Mouse (Mus musculus) midbrain, embryonic 12.5 days (tissue): ENCODE results near the gene Zfp605. TPM values are rescaled to one million over a fixed set of nuclear protein-coding genes. Genes with fewer than 3 reads are reported as not detected.

ENCODE experiments used
- ATAC-seq: fragments of 200-750 bp; cut with Nextera tagmentation; 2 replicates; pipeline ENCODE4 v1.8.0; 2017; ENCODE audit warnings: low read depth, moderate TSS enrichment, moderate library complexity; ENCODE audit not compliant: low FRiP score
- H3K27ac ChIP-seq: fragments of 300-500 bp; sonication (generic); replicated peaks from 2 replicates; pipeline ENCODE4 v1.5.1; 2016; ENCODE audit warnings: mild to moderate bottlenecking
- H3K27me3 ChIP-seq: fragments of 300-500 bp; sonication (generic); 2 replicates; pipeline ENCODE4 v1.6.1; 2016; ENCODE audit warnings: mild to moderate bottlenecking
- H3K36me3 ChIP-seq: fragments of 300-500 bp; sonication (generic); 2 replicates; pipeline ENCODE4 v1.6.1; 2016
- H3K4me1 ChIP-seq: fragments of 300-500 bp; sonication (generic); 2 replicates; pipeline ENCODE4 v1.6.1; 2016
- H3K4me2 ChIP-seq: fragments of 300-500 bp; sonication (generic); replicated peaks from 2 replicates; pipeline ENCODE4 v1.6.1; 2016; ENCODE audit warnings: mild to moderate bottlenecking, moderate library complexity
- H3K4me3 ChIP-seq: fragments of 300-500 bp; sonication (generic); 2 replicates; pipeline ENCODE4 v1.5.1; 2016; ENCODE audit warnings: mild to moderate bottlenecking
- H3K9ac ChIP-seq: fragments of 300-500 bp; sonication (generic); replicated peaks from 2 replicates; pipeline ENCODE4 v1.6.1; 2016; ENCODE audit warnings: mild to moderate bottlenecking, moderate library complexity
- H3K9me3 ChIP-seq: fragments of 300-500 bp; sonication (generic); 2 replicates; pipeline ENCODE4 v1.6.1; 2016; ENCODE audit warnings: mild to moderate bottlenecking
- WGBS: fragments of 180-500 bp; shearing (Covaris S2); methylation state at CpG from one replicate; pipeline ENCODE4 v1.1.7; 2016; 5-methylcytosine and 5-hydroxymethylcytosine counted together
- polyA plus RNA-seq: library from polyadenylated mRNA; unstranded; fragments of >200 nt; fragmentation: Nextera tagmentation; extraction: Ambion mirVana; gene quantifications from 2 replicates; pipeline ENCODE4 v1.2.1, GENCODE M21; 2016

The Zfp605 gene
- polyA plus RNA-seq, 1 experiment from 2014 or later, result 10.9 TPM

- ATAC-seq, result peak; percentile 99
- 4% methylated on average over 46 of the region's 46 CpGs for WGBS
- Histone ChIP-seq H3K9me3 (peaks cover 3% of the 10 kb centered on the region; the same call in 1 of the 2 replicates), H3K4me3 (peak within 1 kb of the TSS; percentile 81), H3K27ac (peak within 1 kb of the TSS; percentile 71), H3K27me3 (no peaks in the 10 kb centered on the region), H3K9ac (peak within 1 kb of the TSS; percentile 79), H3K4me1 (peaks cover 5% of the 10 kb centered on the region; the same call in 1 of the 2 replicates), H3K36me3 (peaks cover 13% of the 10 kb centered on the region), H3K4me2 (peak within 1 kb of the TSS; percentile 79)
Measured at GRCm38 (mm10) chr5:110135293-110136086, 25.6 kb downstream of the Zfp605 start, which contains the start of gene Chfr. Gene Chfr (plus strand): TSS chr5:110135842.

- Histone ChIP-seq H3K9ac (peak overlapping the region; percentile 79), H3K4me3 (peak overlapping the region; percentile 81), H3K27ac (peak overlapping the region; percentile 71), H3K4me2 (peak overlapping the region; percentile 79), H3K27me3 (no peaks in the 10 kb centered on the region), H3K36me3 (peaks cover 12% of the 10 kb centered on the region), H3K9me3 (peaks cover 3% of the 10 kb centered on the region; the same call in 1 of the 2 replicates), H3K4me1 (peaks cover 5% of the 10 kb centered on the region; the same call in 1 of the 2 replicates)
- no peak; the same call in 1 of the 2 replicates for ATAC-seq
- 5% methylated on average over 18 of the region's 18 CpGs for WGBS
Measured at GRCm38 (mm10) chr5:110136087-110136464, 26.2 kb downstream of the Zfp605 start.

GRCm38 (mm10) chr5:110137816-110138215, 27.9 kb downstream of the Zfp605 start:
- Histone ChIP-seq H3K9me3 (no peaks in the 10 kb centered on the region), H3K27me3 (no peaks in the 10 kb centered on the region), H3K4me3 (no peak overlapping the region), H3K27ac (no peak overlapping the region), H3K4me1 (peaks cover 5% of the 10 kb centered on the region; the same call in 1 of the 2 replicates), H3K9ac (no peak overlapping the region), H3K36me3 (peaks cover 24% of the 10 kb centered on the region), H3K4me2 (no peak overlapping the region)
- WGBS, result 97% methylated on average over 3 of the region's 3 CpGs
- no peak for ATAC-seq

GRCm38 (mm10) chr5:110139325-110139724, 29.4 kb downstream of the Zfp605 start:
- peaks cover 37% of the 10 kb centered on the region for H3K36me3 ChIP-seq
- H3K4me2 ChIP-seq, result no peak overlapping the region
- no peak for ATAC-seq
- no peak overlapping the region for H3K27ac ChIP-seq
- no peaks in the 10 kb centered on the region for H3K9me3 ChIP-seq
- H3K9ac ChIP-seq, result no peak overlapping the region
- H3K4me1 ChIP-seq, result peaks cover 5% of the 10 kb centered on the region; the same call in 1 of the 2 replicates
- WGBS, result 91% methylated on average over 3 of the region's 3 CpGs
- no peak overlapping the region for H3K4me3 ChIP-seq
- no peaks in the 10 kb centered on the region for H3K27me3 ChIP-seq

GRCm38 (mm10) chr5:110140424-110140823, 30.5 kb downstream of the Zfp605 start:
- Histone ChIP-seq H3K27ac (no peak overlapping the region), H3K4me1 (peaks cover 5% of the 10 kb centered on the region; the same call in 1 of the 2 replicates), H3K9ac (no peak overlapping the region), H3K27me3 (no peaks in the 10 kb centered on the region), H3K4me2 (no peak overlapping the region), H3K36me3 (peaks cover 47% of the 10 kb centered on the region), H3K9me3 (no peaks in the 10 kb centered on the region), H3K4me3 (no peak overlapping the region)
- ATAC-seq, result no peak
- 93% methylated on average over 7 of the region's 7 CpGs for WGBS

- no peaks in the 10 kb centered on the region for H3K27me3 ChIP-seq
- no peak overlapping the region for H3K27ac ChIP-seq
- WGBS, result 93% methylated on average over 2 of the region's 2 CpGs
- H3K9ac ChIP-seq, result no peak overlapping the region
- H3K36me3 ChIP-seq, result peaks cover 63% of the 10 kb centered on the region
- H3K4me1 ChIP-seq, result no peaks in the 10 kb centered on the region
- no peaks in the 10 kb centered on the region for H3K9me3 ChIP-seq
- ATAC-seq, result no peak
- H3K4me3 ChIP-seq, result no peak overlapping the region
- no peak overlapping the region for H3K4me2 ChIP-seq
Measured at GRCm38 (mm10) chr5:110142309-110142708, 32.4 kb downstream of the Zfp605 start.

GRCm38 (mm10) chr5:110143007-110143406, 33.1 kb downstream of the Zfp605 start:
- no peak overlapping the region for H3K4me2 ChIP-seq
- H3K9me3 ChIP-seq, result no peaks in the 10 kb centered on the region
- peaks cover 70% of the 10 kb centered on the region for H3K36me3 ChIP-seq
- no peak overlapping the region for H3K4me3 ChIP-seq
- no peak overlapping the region for H3K9ac ChIP-seq
- WGBS, result 87% methylated on average over 5 of the region's 5 CpGs
- H3K27ac ChIP-seq, result no peak overlapping the region
- H3K4me1 ChIP-seq, result no peaks in the 10 kb centered on the region
- no peaks in the 10 kb centered on the region for H3K27me3 ChIP-seq
- no peak for ATAC-seq

GRCm38 (mm10) chr5:110169374-110169773, 59.5 kb downstream of the Zfp605 start:
- H3K27me3 ChIP-seq, result no peaks in the 10 kb centered on the region
- H3K27ac ChIP-seq, result no peak overlapping the region
- no peak overlapping the region for H3K4me3 ChIP-seq
- no peaks in the 10 kb centered on the region for H3K4me1 ChIP-seq
- H3K4me2 ChIP-seq, result no peak overlapping the region
- no peak for ATAC-seq
- no peak overlapping the region for H3K9ac ChIP-seq
- H3K36me3 ChIP-seq, result peaks cover 63% of the 10 kb centered on the region
- H3K9me3 ChIP-seq, result no peaks in the 10 kb centered on the region
- 98% methylated on average over 4 of the region's 4 CpGs for WGBS

GRCm38 (mm10) chr5:110176362-110177020, 66.6 kb downstream of the Zfp605 start, which contains the start of gene Golga3:
Gene Golga3 (plus strand): TSS chr5:110176701.
- H3K27me3 ChIP-seq, result no peaks in the 10 kb centered on the region
- ATAC-seq, result peak; percentile 98
- WGBS, result under 1% methylated on average over 41 of the region's 41 CpGs
- H3K9ac ChIP-seq, result peak within 1 kb of the TSS; percentile 86
- H3K27ac ChIP-seq, result peak within 1 kb of the TSS; percentile 60
- peaks cover 13% of the 10 kb centered on the region for H3K4me1 ChIP-seq
- H3K4me3 ChIP-seq, result peak within 1 kb of the TSS; percentile 83
- no peaks in the 10 kb centered on the region for H3K9me3 ChIP-seq
- H3K36me3 ChIP-seq, result peaks cover 12% of the 10 kb centered on the region
- H3K4me2 ChIP-seq, result peak within 1 kb of the TSS; percentile 86

- 6% methylated on average over 19 of the region's 19 CpGs for WGBS
- Histone ChIP-seq H3K9ac (peak overlapping the region; percentile 86), H3K4me3 (peak overlapping the region; percentile 83), H3K27ac (peak overlapping the region; percentile 60; the same call in 1 of the 2 replicates), H3K9me3 (no peaks in the 10 kb centered on the region), H3K36me3 (peaks cover 8% of the 10 kb centered on the region), H3K4me2 (peak overlapping the region; percentile 86), H3K4me1 (peaks cover 13% of the 10 kb centered on the region), H3K27me3 (no peaks in the 10 kb centered on the region)
- peak; percentile 25 for ATAC-seq
Measured at GRCm38 (mm10) chr5:110177021-110177420, 67.1 kb downstream of the Zfp605 start.

- Histone ChIP-seq H3K4me3 (no peak overlapping the region), H3K27ac (no peak overlapping the region), H3K27me3 (no peaks in the 10 kb centered on the region), H3K4me2 (no peak overlapping the region), H3K36me3 (no peaks in the 10 kb centered on the region; the same call in 1 of the 2 replicates), H3K4me1 (peaks cover 13% of the 10 kb centered on the region), H3K9ac (no peak overlapping the region), H3K9me3 (no peaks in the 10 kb centered on the region)
- ATAC-seq, result no peak
- WGBS, result 93% methylated on average over 2 of the region's 2 CpGs
Measured at GRCm38 (mm10) chr5:110178628-110179027, 68.7 kb downstream of the Zfp605 start.
